Mouse (Mus musculus) cerebellum, adult 2 months (tissue): Measurements from ENCODE around the gene Plcd4.

Source experiments
- CTCF ChIP-seq: fragments of 200-500 bp; IDR thresholded peaks from 2 replicates; pipeline ENCODE4 v1.5.1; 2011; ENCODE audit warnings: low read depth, mild to moderate bottlenecking, control low read depth, low read length, moderate library complexity, borderline replicate concordance; ENCODE audit not compliant: insufficient read depth
- POLR2A ChIP-seq: fragments of 200-500 bp; IDR thresholded peaks from 2 replicates; pipeline ENCODE4 v1.6.1; 2011; ENCODE audit warnings: low read length, control low read depth, borderline replicate concordance; ENCODE audit not compliant: insufficient read depth

DNA sequence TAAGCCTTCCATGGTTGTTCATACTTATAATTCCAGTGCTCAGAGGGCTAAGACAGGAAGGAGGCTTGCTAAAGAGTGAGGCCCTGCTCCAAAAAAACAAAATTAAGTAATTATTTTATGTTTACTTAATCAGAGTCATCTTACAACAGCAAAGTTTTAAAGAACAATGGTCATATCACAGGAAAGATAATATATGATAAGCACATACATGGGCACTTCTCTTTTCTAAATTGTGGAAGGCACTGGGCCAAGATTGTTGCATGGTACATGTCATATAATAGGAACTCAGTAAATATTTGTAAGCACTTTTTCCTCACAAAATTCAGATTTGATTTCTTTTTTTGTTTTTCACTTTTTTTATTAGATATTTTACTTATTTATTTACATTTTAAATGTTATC, 22.8 kb upstream of the Plcd4 start:
- TF ChIP-seq CTCF, result no peak
- TF ChIP-seq POLR2A, result no peak
